8 mouse cellular contexts compared by ENCODE assay signal in the genomic region with DNA sequence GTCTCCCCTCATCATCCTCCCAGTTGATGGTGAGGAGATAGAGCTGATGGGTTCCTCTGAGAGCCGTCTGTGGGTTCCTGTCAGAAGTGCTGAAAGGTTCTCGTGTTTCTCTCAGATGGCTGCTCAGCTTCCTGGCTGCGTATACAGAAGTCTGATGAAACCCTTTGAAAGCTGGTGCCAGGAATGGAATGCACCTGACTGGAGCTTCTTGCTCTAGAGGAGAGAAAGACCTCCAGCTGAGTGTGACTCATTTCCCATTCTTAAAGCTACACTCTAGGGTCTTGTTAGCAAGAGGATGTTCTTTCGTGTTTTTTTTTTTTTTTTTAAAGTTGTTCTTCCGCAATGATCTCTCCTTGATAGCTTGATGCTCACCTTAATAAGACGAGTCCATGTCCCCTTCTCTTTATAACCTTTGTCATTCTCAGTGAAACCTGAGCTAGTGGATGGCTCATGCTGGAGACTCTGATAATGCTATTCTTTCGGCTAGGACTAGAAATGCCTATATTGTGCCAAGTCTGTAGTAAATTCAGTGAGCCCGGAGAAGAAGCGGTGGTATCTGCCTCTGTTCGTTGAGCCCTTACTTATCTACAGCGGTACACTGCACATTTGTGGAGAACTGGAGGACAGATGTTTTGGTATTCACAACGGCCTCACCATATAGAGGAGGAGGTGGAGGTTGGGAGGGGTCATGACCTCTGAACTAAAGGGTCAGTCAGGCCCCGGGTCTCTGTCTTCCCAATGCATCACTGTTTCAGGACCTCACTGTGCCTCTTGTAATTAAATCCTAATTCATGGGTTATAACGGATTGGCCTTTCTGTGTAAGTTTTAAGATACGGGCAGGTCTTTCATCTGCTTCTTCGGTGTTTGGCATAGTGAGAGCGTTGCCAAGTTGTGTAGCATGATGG. TPM values are rescaled to one million over a fixed set of nuclear protein-coding genes. Genes with fewer than 3 reads are reported as not detected.
DNase-seq lines count a peak whose midpoint lies in the region; ATAC-seq and TF ChIP-seq lines count a peak whose summit lies in the region.

No protein-coding gene starts in this region.

- H3K36me3 ChIP-seq in lung, embryonic 14.5 days (ENCODE audit: insufficient read depth) = 0 out of 2 replicates have a peak, but pooled peaks cover 3% of the 10 kb centered on the region
- no peaks in the 10 kb centered on the region for H3K36me3 ChIP-seq in embryonic facial prominence, embryonic 15.5 days
- no peaks in the 10 kb centered on the region for H3K36me3 ChIP-seq in kidney, embryonic 16.5 days (ENCODE audit: insufficient read depth, low read length)
- H3K36me3 ChIP-seq in stomach, embryonic 14.5 days (ENCODE audit: control insufficient read depth, insufficient read depth, low read length) = no peaks in the 10 kb centered on the region

- intact Hi-C loops in left cerebral cortex, postnatal 36 days (cut with DNase I) = loop anchor here (5.0 to 10.0 kb wide), 3 partner anchors 65 to 153 kb away; no protein-coding TSS in a partner anchor

- H3K4me2 ChIP-seq in lung, embryonic 14.5 days = peak overlapping the region; percentile 95
- H3K4me2 ChIP-seq in embryonic facial prominence, embryonic 15.5 days (replicated peaks) = peak overlapping the region; percentile 93; the same call in 1 of the 2 replicates
- peak overlapping the region; percentile 80 for H3K4me2 ChIP-seq in kidney, embryonic 16.5 days (replicated peaks; ENCODE audit: low read depth, low read length)
- H3K4me2 ChIP-seq in stomach, embryonic 14.5 days (replicated peaks; ENCODE audit: low read depth, low read length) = peak overlapping the region; percentile 97; the same call in 1 of the 2 replicates

- no peak for ATAC-seq in lung, embryonic 14.5 days (ENCODE audit: insufficient read depth)
- ATAC-seq in embryonic facial prominence, embryonic 15.5 days (ENCODE audit: insufficient number of reproducible peaks, low FRiP score, low TSS enrichment, low read depth) = no peak
- ATAC-seq in kidney, embryonic 16.5 days (ENCODE audit: low FRiP score, low TSS enrichment) = no peak
- ATAC-seq in stomach, embryonic 14.5 days (ENCODE audit: insufficient number of reproducible peaks, insufficient read depth, low FRiP score, low read depth) = no peak
- no peak for ATAC-seq in CD4-positive, CD25-positive, alpha-beta regulatory T cell, adult 4 months

- H3K9ac ChIP-seq in lung, embryonic 14.5 days = no peak overlapping the region
- no peak overlapping the region for H3K9ac ChIP-seq in embryonic facial prominence, embryonic 15.5 days
- no peak overlapping the region for H3K9ac ChIP-seq in kidney, embryonic 16.5 days (replicated peaks; ENCODE audit: low read length)
- no peak overlapping the region for H3K9ac ChIP-seq in stomach, embryonic 14.5 days (replicated peaks; ENCODE audit: low read depth, low read length)

- no peaks in the 10 kb centered on the region for H3K27me3 ChIP-seq in lung, embryonic 14.5 days (ENCODE audit: insufficient read depth, low read length)
- H3K27me3 ChIP-seq in embryonic facial prominence, embryonic 15.5 days = 0 out of 2 replicates have a peak, but pooled peaks cover 1% of the 10 kb centered on the region
- no peaks in the 10 kb centered on the region for H3K27me3 ChIP-seq in kidney, embryonic 16.5 days (ENCODE audit: insufficient read depth, low read length)
- H3K27me3 ChIP-seq in stomach, embryonic 14.5 days (ENCODE audit: control insufficient read depth, insufficient read depth, low read length) = no peaks in the 10 kb centered on the region

- H3K4me3 ChIP-seq in lung, embryonic 14.5 days (ENCODE audit: low read depth, low read length) = no peak overlapping the region
- peak overlapping the region; percentile 79; the same call in 1 of the 2 replicates for H3K4me3 ChIP-seq in embryonic facial prominence, embryonic 15.5 days (replicated peaks)
- H3K4me3 ChIP-seq in kidney, embryonic 16.5 days (ENCODE audit: low read length) = no peak overlapping the region
- H3K4me3 ChIP-seq in stomach, embryonic 14.5 days (ENCODE audit: low read depth, low read length) = 0 out of 2 replicates have a peak overlapping the region, but pooled peaks have one; percentile 77

- DNase-seq in lung, embryonic 14.5 days = no peak
- no peak for DNase-seq in lung, postnatal 14 days
- no peak for DNase-seq in left cerebral cortex, postnatal 36 days (ENCODE audit: low spot score in 2 of 2)
- no peak for DNase-seq in layer of hippocampus, postnatal 25 days (ENCODE audit: extremely low spot score in 1 of 2, low spot score in 1 of 2)

- WGBS in lung, embryonic 14.5 days = 66% methylated on average over 17 of the region's 17 CpGs
- WGBS in embryonic facial prominence, embryonic 15.5 days = 46% methylated on average over 17 of the region's 17 CpGs
- 59% methylated on average over 17 of the region's 17 CpGs for WGBS in kidney, embryonic 16.5 days
- 66% methylated on average over 17 of the region's 17 CpGs for WGBS in stomach, embryonic 14.5 days

- TF ChIP-seq CTCF in lung, embryonic 14.5 days (IDR thresholded peaks at IDR 0.05; ENCODE audit: low read depth) = no peak

- peaks cover 7% of the 10 kb centered on the region; the same call in 1 of the 2 replicates for H3K9me3 ChIP-seq in lung, embryonic 14.5 days (ENCODE audit: low read depth, low read length)
- no peaks in the 10 kb centered on the region for H3K9me3 ChIP-seq in embryonic facial prominence, embryonic 15.5 days (replicated peaks)
- H3K9me3 ChIP-seq in kidney, embryonic 16.5 days (ENCODE audit: low read length) = peaks cover 6% of the 10 kb centered on the region
- H3K9me3 ChIP-seq in stomach, embryonic 14.5 days (ENCODE audit: control insufficient read depth, low read depth, low read length) = peaks cover 4% of the 10 kb centered on the region; the same call in 1 of the 2 replicates

- H3K4me1 ChIP-seq in lung, embryonic 14.5 days (ENCODE audit: insufficient read depth) = peaks cover 12% of the 10 kb centered on the region
- H3K4me1 ChIP-seq in embryonic facial prominence, embryonic 15.5 days = peaks cover 53% of the 10 kb centered on the region
- H3K4me1 ChIP-seq in kidney, embryonic 16.5 days (ENCODE audit: insufficient read depth, low read length) = peaks cover 19% of the 10 kb centered on the region
- peaks cover 15% of the 10 kb centered on the region; the same call in 1 of the 2 replicates for H3K4me1 ChIP-seq in stomach, embryonic 14.5 days (ENCODE audit: control insufficient read depth, insufficient read depth, low read length)

- no peak overlapping the region for H3K27ac ChIP-seq in lung, embryonic 14.5 days (ENCODE audit: low read depth)
- no peak overlapping the region for H3K27ac ChIP-seq in embryonic facial prominence, embryonic 15.5 days (replicated peaks)
- H3K27ac ChIP-seq in kidney, embryonic 16.5 days (ENCODE audit: low read length) = no peak overlapping the region
- H3K27ac ChIP-seq in stomach, embryonic 14.5 days (ENCODE audit: low read length) = no peak overlapping the region

RNA-seq across cellular contexts. Expression of a gene that starts 2.8 kb away (rescaled TPM):
- polyA plus RNA-seq in lung, embryonic 14.5 days (2014; fragmentation: Nextera tagmentation; extraction: Ambion mirVana) = 18.2 and 21.3 TPM in 2 replicates
- polyA plus RNA-seq in embryonic facial prominence, embryonic 15.5 days (2015; fragmentation: Nextera tagmentation; extraction: Ambion mirVana) = 13.4 and 14.5 TPM in 2 replicates
- 7.7 and 8.9 TPM in 2 replicates for polyA plus RNA-seq in kidney, embryonic 16.5 days (2015; fragmentation: Nextera tagmentation; extraction: Ambion mirVana)
- 17.6 and 20.0 TPM in 2 replicates for polyA plus RNA-seq in stomach, embryonic 14.5 days (2014; fragmentation: Nextera tagmentation; extraction: Ambion mirVana)
- total RNA-seq in left cerebral cortex, postnatal 36 days (2021) = 100 to 1,000 TPM; 244 to 260 TPM
- under 1 TPM in 1 of 2 experiments, not detected in 1; 0.20 TPM for polyA plus RNA-seq in CD4-positive, CD25-positive, alpha-beta regulatory T cell, adult 4 months (2017; shearing (Covaris generic))
- total RNA-seq in layer of hippocampus, postnatal 25 days (2021) = 100 to 1,000 TPM; 255 to 275 TPM

Comparison
In these comparisons a context has a peak if more than half of its experiments do, and no peak if none do; other contexts are left out.
1. H3K4me3 ChIP-seq: peak in embryonic facial prominence, embryonic 15.5 days (single experiment) and stomach, embryonic 14.5 days (single experiment); none in lung, embryonic 14.5 days (single experiment) and kidney, embryonic 16.5 days (single experiment).
2. Peak in every context shown above with its lines, with median percentiles within 50 percentile points of each other: H3K4me2 ChIP-seq.